Mouse (Mus musculus): ENCODE data around the gene Vmn2r91. TPM values are rescaled to one million over a fixed set of nuclear protein-coding genes. Genes with fewer than 3 reads are reported as not detected.

Gene Vmn2r91
- not detected in 2 replicates for total RNA-seq (2023)

GRCm38 (mm10) chr17:18084716-18085115 is at the start of gene Vmn2r91:
Gene Vmn2r91, plus strand, starts transcription at chr17:18085016.

GRCm38 (mm10) chr17:18049124-18049523 is 35.7 kb upstream of the Vmn2r91 start, which contains the start of gene Vmn2r124:
Gene Vmn2r124, plus strand, starts transcription at chr17:18049424.

GRCm38 (mm10) chr17:18151587-18151986 is 66.8 kb downstream of the Vmn2r91 start, which contains the start of gene Vmn2r92:
Gene Vmn2r92, plus strand, starts transcription at chr17:18151887.

Other genes with a start within 250 kb of the Vmn2r91 start
- gene Has1, start 229.8 kb upstream of the Vmn2r91 start, total RNA-seq (2023): 0.18 TPM in 1 of 2 replicates, not detected in the other
- gene Fpr1, start 201.1 kb upstream of the Vmn2r91 start, total RNA-seq (2023): 229 and 276 TPM in 2 replicates
- gene Fpr2, start 197.2 kb upstream of the Vmn2r91 start, total RNA-seq (2023): 358 and 406 TPM in 2 replicates
- gene Fpr3, start 197.2 kb upstream of the Vmn2r91 start, total RNA-seq (2023): 0.51 TPM in 1 of 2 replicates, not detected in the other
- not detected in 2 replicates for gene Fpr-rs4, start 63.3 kb upstream of the Vmn2r91 start, total RNA-seq (2023)
- gene Vmn2r124, start 35.6 kb upstream of the Vmn2r91 start, total RNA-seq (2023): not detected in 2 replicates
- gene Vmn2r92, start 66.9 kb downstream of the Vmn2r91 start, total RNA-seq (2023): 0.06 TPM in 1 of 2 replicates, not detected in the other
- gene Vmn2r94, start 192.7 kb downstream of the Vmn2r91 start, total RNA-seq (2023): not detected in 2 replicates
- not detected in 2 replicates for gene Vmn2r93, start 213.1 kb downstream of the Vmn2r91 start, total RNA-seq (2023)

Data from neutrophil, adult 65 days (primary cell).